Mouse (Mus musculus) lung, adult 2 months (tissue): ENCODE data around the gene Rpa2.

Source experiments
- CTCF ChIP-seq: fragments of 200-500 bp; IDR thresholded peaks from 2 replicates; pipeline ENCODE4 v1.5.1; 2011; ENCODE audit warnings: mild to moderate bottlenecking, low read length, control low read depth; ENCODE audit not compliant: insufficient read depth
- POLR2A ChIP-seq: fragments of 200-500 bp; IDR thresholded peaks from 2 replicates; pipeline ENCODE4 v1.6.1; 2011; ENCODE audit warnings: low read depth, mild to moderate bottlenecking, control low read depth, low read length, borderline replicate concordance; ENCODE audit errors: extremely low read depth

GRCm38 (mm10) chr4:132816855-132817254 is 48.7 kb downstream of the Rpa2 start:
- no peak for TF ChIP-seq CTCF
- no peak for TF ChIP-seq POLR2A
